Mouse (Mus musculus): ENCODE measurements around the gene Ablim2. TPM values are rescaled to one million over a fixed set of nuclear protein-coding genes. Genes with fewer than 3 reads are reported as not detected.

Gene Ablim2
- total RNA-seq, 2 experiments from 2014 or later = 168 to 215 TPM

- no peak for DNase-seq (ENCODE audit: low spot score in 2 of 2)
Observed at GRCm38 (mm10) chr5:35810526-35810925, 52.8 kb downstream of the Ablim2 start.

- DNase-seq (ENCODE audit: low spot score in 2 of 2) = no peak
Observed at GRCm38 (mm10) chr5:35811639-35812295, 54.1 kb downstream of the Ablim2 start.

GRCm38 (mm10) chr5:35814334-35814941 is 56.8 kb downstream of the Ablim2 start:
- DNase-seq (ENCODE audit: low spot score in 2 of 2) = peak; percentile 79 to 88

GRCm38 (mm10) chr5:35815051-35815450 is 57.4 kb downstream of the Ablim2 start:
- peak in 1 of 2 experiments; percentile 37 for DNase-seq (ENCODE audit: low spot score in 2 of 2)

GRCm38 (mm10) chr5:35817266-35817665 is 59.6 kb downstream of the Ablim2 start:
- DNase-seq (ENCODE audit: low spot score in 2 of 2) = no peak

GRCm38 (mm10) chr5:35817882-35818281 is 60.2 kb downstream of the Ablim2 start:
- DNase-seq (ENCODE audit: low spot score in 2 of 2) = no peak

- peak; percentile 38 to 62 for DNase-seq (ENCODE audit: low spot score in 2 of 2)
Observed at GRCm38 (mm10) chr5:35822721-35823120, 65.0 kb downstream of the Ablim2 start.

GRCm38 (mm10) chr5:35826465-35826864 is 68.8 kb downstream of the Ablim2 start:
- no peak for DNase-seq (ENCODE audit: low spot score in 2 of 2)

GRCm38 (mm10) chr5:35827075-35827474 is 69.4 kb downstream of the Ablim2 start:
- DNase-seq (ENCODE audit: low spot score in 2 of 2) = peak; percentile 22 to 36

GRCm38 (mm10) chr5:35827856-35828255 is 70.2 kb downstream of the Ablim2 start:
- no peak for DNase-seq (ENCODE audit: low spot score in 2 of 2)

GRCm38 (mm10) chr5:35830101-35830500 is 72.4 kb downstream of the Ablim2 start:
- peak; percentile 27 to 35 for DNase-seq (ENCODE audit: low spot score in 2 of 2)

GRCm38 (mm10) chr5:35833881-35834280 is 76.2 kb downstream of the Ablim2 start:
- DNase-seq (ENCODE audit: low spot score in 2 of 2) = no peak

GRCm38 (mm10) chr5:35836992-35837391 is 79.3 kb downstream of the Ablim2 start:
- peak; percentile 64 to 77 for DNase-seq (ENCODE audit: low spot score in 2 of 2)

GRCm38 (mm10) chr5:35839262-35839661 is 81.6 kb downstream of the Ablim2 start:
- no peak for DNase-seq (ENCODE audit: low spot score in 2 of 2)

GRCm38 (mm10) chr5:35851485-35851884 is 93.8 kb downstream of the Ablim2 start:
- DNase-seq (ENCODE audit: low spot score in 2 of 2) = no peak

GRCm38 (mm10) chr5:35853463-35853862 is 95.8 kb downstream of the Ablim2 start:
- no peak for DNase-seq (ENCODE audit: low spot score in 2 of 2)

GRCm38 (mm10) chr5:35856245-35856644 is 98.6 kb downstream of the Ablim2 start:
- no peak for DNase-seq (ENCODE audit: low spot score in 2 of 2)

GRCm38 (mm10) chr5:35858069-35858468 is 100.4 kb downstream of the Ablim2 start:
- DNase-seq (ENCODE audit: low spot score in 2 of 2) = peak; percentile 63 to 76

GRCm38 (mm10) chr5:35861456-35861855 is 103.8 kb downstream of the Ablim2 start:
- no peak for DNase-seq (ENCODE audit: low spot score in 2 of 2)

GRCm38 (mm10) chr5:35869973-35870372 is 112.3 kb downstream of the Ablim2 start:
- peak in 1 of 2 experiments; percentile 35 for DNase-seq (ENCODE audit: low spot score in 2 of 2)

GRCm38 (mm10) chr5:35870408-35871012 is 112.8 kb downstream of the Ablim2 start:
- DNase-seq (ENCODE audit: low spot score in 2 of 2) = peak; percentile 63 to 74

- DNase-seq (ENCODE audit: low spot score in 2 of 2) = no peak
Observed at GRCm38 (mm10) chr5:35873382-35873781, 115.7 kb downstream of the Ablim2 start.
